Comparison of ENCODE assay signal across 9 mouse cellular contexts in genomic region chr8:116946268-116946838, GRCm38 (mm10). TPM values are rescaled to one million over a fixed set of nuclear protein-coding genes. Genes with fewer than 3 reads are reported as not detected.
A peak's percentile ranks its signal among the peaks of the same experiment; 100 is the strongest.
DNase-seq lines count a peak whose midpoint lies in the region; ATAC-seq and TF ChIP-seq lines count a peak whose summit lies in the region.
"Had no signal": no experiment of that assay in that cellular context is flagged by ENCODE, and none has a peak within 500 bp of the region (broad histone marks: within the 10 kb centered on the region; RNA-seq: fewer than 3 reads in every experiment).

No protein-coding gene starts in this region.

- no peak for TF ChIP-seq CTCF in ES-Bruce4 (IDR thresholded peaks at IDR 0.05; ENCODE audit: low read depth, low read length)
- TF ChIP-seq CTCF in liver, embryonic 14.5 days (IDR thresholded peaks at IDR 0.05; ENCODE audit: low read depth) = no peak

- no peak for DNase-seq in hindbrain, embryonic 14.5 days (ENCODE audit: low spot score)
- DNase-seq in liver, embryonic 14.5 days (ENCODE audit: low read depth in 3 of 3, low spot score in 3 of 3) = no peak
- no peak for DNase-seq in urinary bladder, postnatal 4 days (ENCODE audit: low spot score in 2 of 2)
- DNase-seq in forebrain, embryonic 14.5 days (ENCODE audit: low spot score) = no peak

- H3K4me2 ChIP-seq in hindbrain, embryonic 12.5 days (replicated peaks) = 0 out of 2 replicates have a peak overlapping the region, but pooled peaks have one; percentile 11
- no peak overlapping the region for H3K4me2 ChIP-seq in hindbrain, embryonic 14.5 days (replicated peaks)
- H3K4me2 ChIP-seq in heart, embryonic 14.5 days (ENCODE audit: low read length) = peak overlapping the region; percentile 97
- H3K4me2 ChIP-seq in liver, embryonic 14.5 days (ENCODE audit: low read depth) = peak overlapping the region; percentile 73
- peak overlapping the region; percentile 26 for H3K4me2 ChIP-seq in stomach, embryonic 16.5 days (ENCODE audit: low read depth, low read length)
- H3K4me2 ChIP-seq in forebrain, embryonic 14.5 days (ENCODE audit: low read length) = no peak overlapping the region
- H3K4me2 ChIP-seq: neural tube, embryonic 13.5 days had no signal

- no peaks in the 10 kb centered on the region for H3K27me3 ChIP-seq in hindbrain, embryonic 12.5 days
- H3K27me3 ChIP-seq in hindbrain, embryonic 14.5 days (ENCODE audit: control insufficient read depth, insufficient read depth, low read length) = no peaks in the 10 kb centered on the region
- H3K27me3 ChIP-seq in ES-Bruce4 (ENCODE audit: control insufficient read depth, insufficient read depth, low read length, poor library complexity, severe bottlenecking) = no peaks in the 10 kb centered on the region
- H3K27me3 ChIP-seq in heart, embryonic 14.5 days (ENCODE audit: control insufficient read depth, insufficient read depth, low read length) = no peaks in the 10 kb centered on the region
- H3K27me3 ChIP-seq in liver, embryonic 14.5 days (ENCODE audit: control insufficient read depth, insufficient read depth, low read length) = no peaks in the 10 kb centered on the region
- no peaks in the 10 kb centered on the region for H3K27me3 ChIP-seq in stomach, embryonic 16.5 days (ENCODE audit: control insufficient read depth, insufficient read depth, low read length)
- H3K27me3 ChIP-seq in forebrain, embryonic 14.5 days (replicated peaks; ENCODE audit: control insufficient read depth, insufficient read depth, low read length) = no peaks in the 10 kb centered on the region
- H3K27me3 ChIP-seq: neural tube, embryonic 13.5 days had no signal

- WGBS in hindbrain, embryonic 12.5 days = 87% methylated on average over 21 of the region's 21 CpGs
- 85% methylated on average over 21 of the region's 21 CpGs for WGBS in hindbrain, embryonic 14.5 days
- WGBS in heart, embryonic 14.5 days = 17% methylated on average over 21 of the region's 21 CpGs
- WGBS in liver, embryonic 14.5 days (ENCODE audit: insufficient replicate concordance) = 24% methylated on average over 21 of the region's 21 CpGs
- 69% methylated on average over 21 of the region's 21 CpGs for WGBS in stomach, embryonic 16.5 days
- WGBS in forebrain, embryonic 14.5 days = 83% methylated on average over 21 of the region's 21 CpGs

- TF ChIP-seq POLR2A in ES-Bruce4 (IDR thresholded peaks at IDR 0.05; ENCODE audit: insufficient read depth, low read length) = no peak

- peaks cover 14% of the 10 kb centered on the region for H3K4me1 ChIP-seq in hindbrain, embryonic 12.5 days
- H3K4me1 ChIP-seq in hindbrain, embryonic 14.5 days (replicated peaks; ENCODE audit: control insufficient read depth, insufficient read depth, low read length) = peaks cover 14% of the 10 kb centered on the region
- H3K4me1 ChIP-seq in ES-Bruce4 (ENCODE audit: control insufficient read depth, insufficient read depth, low read length) = peaks cover 3% of the 10 kb centered on the region
- peaks cover 27 to 52% of the 10 kb centered on the region in 2 experiments for H3K4me1 ChIP-seq in heart, embryonic 14.5 days (ENCODE audit: control insufficient read depth in 2 of 2, insufficient read depth in 2 of 2, low read length in 2 of 2)
- H3K4me1 ChIP-seq in liver, embryonic 14.5 days (replicated peaks; ENCODE audit: control insufficient read depth in 2 of 2, insufficient read depth in 2 of 2, low read length in 1 of 2) = peaks cover 36 to 46% of the 10 kb centered on the region in 2 experiments
- peaks cover 23% of the 10 kb centered on the region for H3K4me1 ChIP-seq in stomach, embryonic 16.5 days (ENCODE audit: control insufficient read depth, insufficient read depth, low read length)
- peaks cover 8% of the 10 kb centered on the region for H3K4me1 ChIP-seq in forebrain, embryonic 14.5 days (ENCODE audit: control insufficient read depth, insufficient read depth, low read length)

- TF ChIP-seq EP300 in ES-Bruce4 (IDR thresholded peaks at IDR 0.05; ENCODE audit: insufficient read depth, low read depth, low read length) = no peak
- no peak for TF ChIP-seq EP300 in liver, embryonic 14.5 days (IDR thresholded peaks at IDR 0.05; ENCODE audit: low read depth)

- no peak for ATAC-seq in hindbrain, embryonic 12.5 days (ENCODE audit: low FRiP score)
- no peak for ATAC-seq in hindbrain, embryonic 14.5 days (ENCODE audit: low FRiP score)
- ATAC-seq in heart, embryonic 14.5 days (ENCODE audit: insufficient number of reproducible peaks, insufficient read depth, low FRiP score, low read depth) = 0 out of 2 replicates have a peak, but pooled peaks have one; percentile 16
- no peak for ATAC-seq in liver, embryonic 14.5 days (ENCODE audit: insufficient read depth)
- no peak for ATAC-seq in stomach, embryonic 16.5 days (ENCODE audit: insufficient read depth, low FRiP score)
- no peak for ATAC-seq in forebrain, embryonic 14.5 days

- H3K36me3 ChIP-seq in hindbrain, embryonic 12.5 days = no peaks in the 10 kb centered on the region
- no peaks in the 10 kb centered on the region for H3K36me3 ChIP-seq in hindbrain, embryonic 14.5 days (replicated peaks; ENCODE audit: control insufficient read depth, insufficient read depth)
- H3K36me3 ChIP-seq in ES-Bruce4 (ENCODE audit: control insufficient read depth, insufficient read depth, low read length, poor library complexity, severe bottlenecking) = no peaks in the 10 kb centered on the region
- no peaks in the 10 kb centered on the region for H3K36me3 ChIP-seq in heart, embryonic 14.5 days (ENCODE audit: control insufficient read depth, insufficient read depth, low read length)
- no peaks in the 10 kb centered on the region for H3K36me3 ChIP-seq in liver, embryonic 14.5 days (replicated peaks; ENCODE audit: control insufficient read depth, insufficient read depth, low read depth)
- no peaks in the 10 kb centered on the region for H3K36me3 ChIP-seq in stomach, embryonic 16.5 days (ENCODE audit: control insufficient read depth, insufficient read depth, low read length)
- H3K36me3 ChIP-seq in forebrain, embryonic 14.5 days (ENCODE audit: control insufficient read depth, insufficient read depth, low read length) = 0 out of 2 replicates have a peak, but pooled peaks cover 7% of the 10 kb centered on the region
- H3K36me3 ChIP-seq: neural tube, embryonic 13.5 days had no signal

- no peak overlapping the region for H3K9ac ChIP-seq in hindbrain, embryonic 12.5 days
- H3K9ac ChIP-seq in hindbrain, embryonic 14.5 days = no peak overlapping the region
- H3K9ac ChIP-seq in ES-Bruce4 (ENCODE audit: low read depth, poor library complexity, severe bottlenecking) = peak overlapping the region; percentile 22; the same call in 1 of the 2 replicates
- H3K9ac ChIP-seq in heart, embryonic 14.5 days (ENCODE audit: low read length) = peak overlapping the region; percentile 61
- peak overlapping the region; percentile 43 for H3K9ac ChIP-seq in liver, embryonic 14.5 days (replicated peaks)
- H3K9ac ChIP-seq in stomach, embryonic 16.5 days (ENCODE audit: low read length) = peak overlapping the region; percentile 33; the same call in 1 of the 2 replicates
- no peak overlapping the region for H3K9ac ChIP-seq in forebrain, embryonic 14.5 days (ENCODE audit: low read length)
- H3K9ac ChIP-seq: neural tube, embryonic 13.5 days had no signal

- no peak overlapping the region for H3K4me3 ChIP-seq in hindbrain, embryonic 12.5 days
- no peak overlapping the region for H3K4me3 ChIP-seq in hindbrain, embryonic 14.5 days (replicated peaks; ENCODE audit: low read length)
- peak overlapping the region; percentile 38 for H3K4me3 ChIP-seq in ES-Bruce4 (ENCODE audit: low read depth, low read length)
- peak overlapping the region; percentile 22 to 30 for H3K4me3 ChIP-seq in heart, embryonic 14.5 days (ENCODE audit: control insufficient read depth in 1 of 2, insufficient read depth in 1 of 2, low read depth in 1 of 2, low read length in 2 of 2)
- H3K4me3 ChIP-seq in liver, embryonic 14.5 days (ENCODE audit: insufficient read depth in 1 of 2, low read depth in 2 of 2, low read length in 2 of 2) = peak overlapping the region; percentile 42 to 55
- H3K4me3 ChIP-seq in stomach, embryonic 16.5 days (replicated peaks; ENCODE audit: low read length) = no peak overlapping the region
- H3K4me3 ChIP-seq in forebrain, embryonic 14.5 days (ENCODE audit: low read depth, low read length) = no peak overlapping the region
- H3K4me3 ChIP-seq: neural tube, embryonic 13.5 days had no signal

- no peak overlapping the region for H3K27ac ChIP-seq in hindbrain, embryonic 12.5 days
- no peak overlapping the region for H3K27ac ChIP-seq in hindbrain, embryonic 14.5 days
- H3K27ac ChIP-seq in ES-Bruce4 (ENCODE audit: insufficient read depth, low read length) = peak overlapping the region; percentile 5; the same call in 1 of the 2 replicates
- H3K27ac ChIP-seq in heart, embryonic 14.5 days (replicated peaks in 1 of 2; ENCODE audit: control insufficient read depth in 1 of 2, insufficient read depth in 1 of 2, low read depth in 2 of 2, low read length in 2 of 2) = peak overlapping the region; percentile 82 to 90
- peak overlapping the region; percentile 74 for H3K27ac ChIP-seq in liver, embryonic 14.5 days
- no peak overlapping the region for H3K27ac ChIP-seq in stomach, embryonic 16.5 days (ENCODE audit: low read length)
- no peak overlapping the region for H3K27ac ChIP-seq in forebrain, embryonic 14.5 days (ENCODE audit: low read depth, low read length)
- H3K27ac ChIP-seq: neural tube, embryonic 13.5 days had no signal

- no peaks in the 10 kb centered on the region for H3K9me3 ChIP-seq in hindbrain, embryonic 12.5 days (replicated peaks)
- no peaks in the 10 kb centered on the region for H3K9me3 ChIP-seq in hindbrain, embryonic 14.5 days (ENCODE audit: control insufficient read depth, low read length)
- H3K9me3 ChIP-seq in ES-Bruce4 (replicated peaks; ENCODE audit: control insufficient read depth, insufficient read depth, low read length, poor library complexity, severe bottlenecking) = no peaks in the 10 kb centered on the region
- H3K9me3 ChIP-seq in heart, embryonic 14.5 days (ENCODE audit: control insufficient read depth, low read length) = no peaks in the 10 kb centered on the region
- no peaks in the 10 kb centered on the region for H3K9me3 ChIP-seq in liver, embryonic 14.5 days (ENCODE audit: control insufficient read depth, low read length)
- H3K9me3 ChIP-seq in stomach, embryonic 16.5 days (replicated peaks; ENCODE audit: control insufficient read depth, low read length) = no peaks in the 10 kb centered on the region
- H3K9me3 ChIP-seq in forebrain, embryonic 14.5 days (replicated peaks; ENCODE audit: control insufficient read depth, low read length) = no peaks in the 10 kb centered on the region
- H3K9me3 ChIP-seq: neural tube, embryonic 13.5 days had no signal

RNA-seq across cellular contexts. Expression of gene Atmin, which starts 3.2 kb away (rescaled TPM):
- polyA plus RNA-seq in hindbrain, embryonic 12.5 days (2016; fragmentation: Nextera tagmentation; extraction: Ambion mirVana) = 20.8 and 21.4 TPM in 2 replicates
- polyA plus RNA-seq in hindbrain, embryonic 14.5 days (2014; fragmentation: Nextera tagmentation; extraction: Ambion mirVana) = 26.2 and 28.3 TPM in 2 replicates
- polyA plus RNA-seq in ES-Bruce4 (2011; ENCODE audit: insufficient read depth, insufficient read length, low read depth, missing spikeins) = 39.6 and 42.1 TPM in 2 replicates
- 11.6 and 12.3 TPM in 2 replicates for polyA plus RNA-seq in heart, embryonic 14.5 days (2014; fragmentation: Nextera tagmentation; extraction: Ambion mirVana)
- 2.8 and 3.3 TPM in 2 replicates for polyA plus RNA-seq in liver, embryonic 14.5 days (2012; rRNA removed)
- 3.3 and 4.9 TPM in 2 replicates for polyA plus RNA-seq in liver, embryonic 14.5 days (2014; fragmentation: Nextera tagmentation; extraction: Ambion mirVana)
- 9.0 and 9.6 TPM in 2 replicates for polyA plus RNA-seq in stomach, embryonic 16.5 days (2015; fragmentation: Nextera tagmentation; extraction: Ambion mirVana)
- polyA plus RNA-seq in forebrain, embryonic 14.5 days (2014; fragmentation: Nextera tagmentation; extraction: Ambion mirVana) = 16.4 and 16.9 TPM in 2 replicates

RNA-seq across cellular contexts. Expression of gene Cenpn, which starts 24.8 kb away (rescaled TPM):
- 23.8 and 26.0 TPM in 2 replicates for polyA plus RNA-seq in hindbrain, embryonic 12.5 days (2016; fragmentation: Nextera tagmentation; extraction: Ambion mirVana)
- polyA plus RNA-seq in hindbrain, embryonic 14.5 days (2014; fragmentation: Nextera tagmentation; extraction: Ambion mirVana) = 8.6 and 9.7 TPM in 2 replicates
- 48.0 and 49.1 TPM in 2 replicates for polyA plus RNA-seq in ES-Bruce4 (2011; ENCODE audit: insufficient read depth, insufficient read length, low read depth, missing spikeins)
- 24.2 and 24.6 TPM in 2 replicates for polyA plus RNA-seq in heart, embryonic 14.5 days (2014; fragmentation: Nextera tagmentation; extraction: Ambion mirVana)
- polyA plus RNA-seq in liver, embryonic 14.5 days (2012; rRNA removed) = 19.4 and 21.3 TPM in 2 replicates
- 27.4 and 28.9 TPM in 2 replicates for polyA plus RNA-seq in liver, embryonic 14.5 days (2014; fragmentation: Nextera tagmentation; extraction: Ambion mirVana)
- 27.9 and 28.1 TPM in 2 replicates for polyA plus RNA-seq in stomach, embryonic 16.5 days (2015; fragmentation: Nextera tagmentation; extraction: Ambion mirVana)
- 18.5 and 23.7 TPM in 2 replicates for polyA plus RNA-seq in forebrain, embryonic 14.5 days (2014; fragmentation: Nextera tagmentation; extraction: Ambion mirVana)

RNA-seq across cellular contexts. Expression of gene Cmc2, which starts 25.1 kb away (rescaled TPM):
- 53.9 and 59.5 TPM in 2 replicates for polyA plus RNA-seq in hindbrain, embryonic 12.5 days (2016; fragmentation: Nextera tagmentation; extraction: Ambion mirVana)
- polyA plus RNA-seq in hindbrain, embryonic 14.5 days (2014; fragmentation: Nextera tagmentation; extraction: Ambion mirVana) = 36.0 and 36.3 TPM in 2 replicates
- polyA plus RNA-seq in ES-Bruce4 (2011; ENCODE audit: insufficient read depth, insufficient read length, low read depth, missing spikeins) = 23.0 and 23.3 TPM in 2 replicates
- 126 and 131 TPM in 2 replicates for polyA plus RNA-seq in heart, embryonic 14.5 days (2014; fragmentation: Nextera tagmentation; extraction: Ambion mirVana)
- polyA plus RNA-seq in liver, embryonic 14.5 days (2012; rRNA removed) = 15.3 and 20.6 TPM in 2 replicates
- 81.1 and 87.6 TPM in 2 replicates for polyA plus RNA-seq in liver, embryonic 14.5 days (2014; fragmentation: Nextera tagmentation; extraction: Ambion mirVana)
- 62.3 and 72.0 TPM in 2 replicates for polyA plus RNA-seq in stomach, embryonic 16.5 days (2015; fragmentation: Nextera tagmentation; extraction: Ambion mirVana)
- polyA plus RNA-seq in forebrain, embryonic 14.5 days (2014; fragmentation: Nextera tagmentation; extraction: Ambion mirVana) = 43.1 and 52.6 TPM in 2 replicates

RNA-seq across cellular contexts. Expression of gene 1700030J22Rik, which starts 32.4 kb away (rescaled TPM):
- polyA plus RNA-seq in hindbrain, embryonic 12.5 days (2016; fragmentation: Nextera tagmentation; extraction: Ambion mirVana) = 6.1 and 6.7 TPM in 2 replicates
- polyA plus RNA-seq in hindbrain, embryonic 14.5 days (2014; fragmentation: Nextera tagmentation; extraction: Ambion mirVana) = 5.5 and 6.1 TPM in 2 replicates
- 2.6 and 4.8 TPM in 2 replicates for polyA plus RNA-seq in ES-Bruce4 (2011; ENCODE audit: insufficient read depth, insufficient read length, low read depth, missing spikeins)
- polyA plus RNA-seq in heart, embryonic 14.5 days (2014; fragmentation: Nextera tagmentation; extraction: Ambion mirVana) = 0.66 and 0.75 TPM in 2 replicates
- 0.25 and 0.29 TPM in 2 replicates for polyA plus RNA-seq in liver, embryonic 14.5 days (2012; rRNA removed)
- 0.18 and 0.20 TPM in 2 replicates for polyA plus RNA-seq in liver, embryonic 14.5 days (2014; fragmentation: Nextera tagmentation; extraction: Ambion mirVana)
- polyA plus RNA-seq in stomach, embryonic 16.5 days (2015; fragmentation: Nextera tagmentation; extraction: Ambion mirVana) = 1.3 and 2.0 TPM in 2 replicates
- polyA plus RNA-seq in forebrain, embryonic 14.5 days (2014; fragmentation: Nextera tagmentation; extraction: Ambion mirVana) = 3.9 TPM in 2 replicates

RNA-seq across cellular contexts. Expression of gene Gcsh, which starts 47.0 kb away (rescaled TPM):
- polyA plus RNA-seq in hindbrain, embryonic 12.5 days (2016; fragmentation: Nextera tagmentation; extraction: Ambion mirVana) = 95.3 and 98.7 TPM in 2 replicates
- polyA plus RNA-seq in hindbrain, embryonic 14.5 days (2014; fragmentation: Nextera tagmentation; extraction: Ambion mirVana) = 105 and 108 TPM in 2 replicates
- 141 and 150 TPM in 2 replicates for polyA plus RNA-seq in ES-Bruce4 (2011; ENCODE audit: insufficient read depth, insufficient read length, low read depth, missing spikeins)
- polyA plus RNA-seq in heart, embryonic 14.5 days (2014; fragmentation: Nextera tagmentation; extraction: Ambion mirVana) = 84.8 and 88.3 TPM in 2 replicates
- polyA plus RNA-seq in liver, embryonic 14.5 days (2012; rRNA removed) = 24.8 and 38.8 TPM in 2 replicates
- 81.3 and 84.0 TPM in 2 replicates for polyA plus RNA-seq in liver, embryonic 14.5 days (2014; fragmentation: Nextera tagmentation; extraction: Ambion mirVana)
- 118 and 130 TPM in 2 replicates for polyA plus RNA-seq in stomach, embryonic 16.5 days (2015; fragmentation: Nextera tagmentation; extraction: Ambion mirVana)
- polyA plus RNA-seq in forebrain, embryonic 14.5 days (2014; fragmentation: Nextera tagmentation; extraction: Ambion mirVana) = 85.8 and 112 TPM in 2 replicates

Comparison
In these comparisons a context has a peak if more than half of its experiments do, and no peak if none do; other contexts are left out.
1. H3K4me2 ChIP-seq: peak in hindbrain, embryonic 12.5 days (single experiment), heart, embryonic 14.5 days (single experiment), liver, embryonic 14.5 days (single experiment) and stomach, embryonic 16.5 days (single experiment); none in hindbrain, embryonic 14.5 days (single experiment) and forebrain, embryonic 14.5 days (single experiment).
2. H3K27ac ChIP-seq: peak in ES-Bruce4 (single experiment), heart, embryonic 14.5 days (2 of 2) and liver, embryonic 14.5 days (single experiment); none in hindbrain, embryonic 12.5 days (single experiment), hindbrain, embryonic 14.5 days (single experiment), stomach, embryonic 16.5 days (single experiment) and forebrain, embryonic 14.5 days (single experiment).
3. H3K4me3 ChIP-seq: peak in ES-Bruce4 (single experiment), heart, embryonic 14.5 days (2 of 2) and liver, embryonic 14.5 days (2 of 2); none in hindbrain, embryonic 12.5 days (single experiment), hindbrain, embryonic 14.5 days (single experiment), stomach, embryonic 16.5 days (single experiment) and forebrain, embryonic 14.5 days (single experiment).
4. H3K9ac ChIP-seq: peak in ES-Bruce4 (single experiment), heart, embryonic 14.5 days (single experiment), liver, embryonic 14.5 days (single experiment) and stomach, embryonic 16.5 days (single experiment); none in hindbrain, embryonic 12.5 days (single experiment), hindbrain, embryonic 14.5 days (single experiment) and forebrain, embryonic 14.5 days (single experiment).